Mouse (Mus musculus) forebrain, embryonic 10.5 days (tissue): ENCODE data around the gene Rundc3a. TPM values are rescaled to one million over a fixed set of nuclear protein-coding genes. Genes with fewer than 3 reads are reported as not detected.

Experiments used
- DNase-seq: peaks from one replicate; pipeline ENCODE4 v3.0.0-alpha.2; 2017; ENCODE audit warnings: low spot score; ENCODE audit errors: extremely low spot score
- H3K27ac ChIP-seq: fragments of 300-500 bp; sonication (generic); 2 replicates; pipeline ENCODE4 v1.5.1; 2016; ENCODE audit warnings: mild to moderate bottlenecking
- H3K27me3 ChIP-seq: fragments of 300-500 bp; sonication (generic); 2 replicates; pipeline ENCODE4 v1.6.1; 2016; ENCODE audit warnings: mild to moderate bottlenecking; ENCODE audit not compliant: poor library complexity, severe bottlenecking
- H3K36me3 ChIP-seq: fragments of 300-500 bp; sonication (generic); replicated peaks from 2 replicates; pipeline ENCODE4 v1.6.1; 2016; ENCODE audit warnings: mild to moderate bottlenecking, moderate library complexity
- H3K4me1 ChIP-seq: fragments of 300-500 bp; sonication (generic); 2 replicates; pipeline ENCODE4 v1.6.1; 2016
- H3K4me3 ChIP-seq: fragments of 300-500 bp; sonication (generic); 2 replicates; pipeline ENCODE4 v1.5.1; 2016; ENCODE audit warnings: mild to moderate bottlenecking, moderate library complexity
- H3K9me3 ChIP-seq: fragments of 300-500 bp; sonication (generic); 2 replicates; pipeline ENCODE4 v1.6.1; 2016; ENCODE audit warnings: mild to moderate bottlenecking, moderate library complexity
- WGBS: fragments of 180-500 bp; shearing (Covaris S2); methylation state at CpG from one replicate; pipeline ENCODE4 v1.1.7; 2016; 5-methylcytosine and 5-hydroxymethylcytosine counted together
- polyA plus RNA-seq: library from polyadenylated mRNA; unstranded; fragments of >200 nt; fragmentation: Nextera tagmentation; extraction: Ambion mirVana; gene quantifications from 2 replicates; pipeline ENCODE4 v1.2.1, GENCODE M21; 2016

The Rundc3a gene
- polyA plus RNA-seq, 1 experiment from 2014 or later: 13.5 TPM

DNA sequence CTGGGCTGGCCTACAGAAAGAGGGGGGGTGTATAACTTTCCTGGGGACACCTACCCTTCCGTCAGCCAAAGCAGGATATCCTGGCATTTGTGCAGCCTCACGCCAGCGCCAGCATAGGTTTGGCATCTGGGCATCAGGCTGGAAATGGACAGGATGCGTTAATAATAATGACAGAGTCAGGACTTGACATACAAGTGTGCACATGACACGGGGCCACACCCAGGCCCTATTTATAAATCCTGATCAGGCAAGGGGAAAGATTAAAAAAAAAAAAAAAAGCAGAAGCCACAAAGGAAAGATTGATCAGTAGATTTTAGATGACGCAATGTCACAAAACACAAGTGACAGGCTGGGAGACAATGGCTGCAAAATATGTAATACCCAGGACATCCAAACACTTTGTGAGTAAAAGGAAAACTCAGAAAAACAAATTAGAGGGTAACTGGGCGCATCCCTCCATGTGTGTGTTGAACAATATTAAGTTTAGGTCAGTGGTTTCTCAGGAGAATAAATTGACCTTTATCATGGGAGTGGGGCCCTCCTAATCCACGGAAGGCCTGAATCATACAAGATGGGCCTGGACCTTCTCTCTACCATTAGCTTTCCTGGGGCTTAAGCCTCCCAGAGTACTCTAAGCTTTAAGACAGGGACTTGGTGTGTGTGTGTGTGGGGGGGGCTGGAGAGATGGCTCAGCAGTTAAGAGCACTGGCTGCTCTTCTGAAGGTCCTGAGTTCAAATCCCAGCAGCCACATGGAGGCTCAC lies 32.5 kb downstream of the Rundc3a start:
- no peak overlapping the region for H3K27ac ChIP-seq
- DNase-seq: no peak
- peaks cover 15% of the 10 kb centered on the region for H3K4me1 ChIP-seq
- WGBS: 88% methylated on average over 8 of the region's 8 CpGs
- no peaks in the 10 kb centered on the region for H3K36me3 ChIP-seq
- peaks cover 6% of the 10 kb centered on the region; the same call in 1 of the 2 replicates for H3K27me3 ChIP-seq
- H3K4me3 ChIP-seq: no peak overlapping the region
- no peaks in the 10 kb centered on the region for H3K9me3 ChIP-seq

- Histone ChIP-seq H3K27me3 (peaks cover 6% of the 10 kb centered on the region; the same call in 1 of the 2 replicates), H3K9me3 (no peaks in the 10 kb centered on the region), H3K4me1 (peaks cover 34% of the 10 kb centered on the region), H3K4me3 (no peak overlapping the region), H3K27ac (no peak overlapping the region), H3K36me3 (peaks cover 10% of the 10 kb centered on the region)
- 68% methylated on average over 8 of the region's 8 CpGs for WGBS
- DNase-seq: no peak
Observed at GRCm38 (mm10) chr11:102428981-102429540, 35.9 kb downstream of the Rundc3a start.

DNA sequence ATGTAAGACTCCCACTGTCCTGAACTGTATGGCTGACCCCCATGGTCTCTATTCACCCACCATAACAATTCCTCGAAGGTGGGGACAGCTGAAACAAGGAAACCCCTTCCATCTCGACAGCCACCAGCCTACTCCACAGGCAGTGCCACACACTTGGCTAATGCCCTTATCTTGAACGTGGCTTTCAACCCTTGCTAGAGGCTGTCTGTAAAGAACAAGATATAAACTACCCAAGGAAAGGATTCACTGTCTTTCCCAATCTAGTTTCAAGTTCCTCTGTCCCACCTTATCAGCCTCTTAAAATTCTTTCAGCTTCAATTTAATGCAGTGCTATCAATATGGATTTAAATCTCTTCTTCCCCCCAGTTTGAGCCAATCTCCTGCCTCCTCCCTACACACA lies 36.3 kb downstream of the Rundc3a start:
- WGBS: 58% methylated on average over 3 of the region's 3 CpGs
- DNase-seq: no peak
- H3K4me1 ChIP-seq: peaks cover 34% of the 10 kb centered on the region
- peaks cover 7% of the 10 kb centered on the region; the same call in 1 of the 2 replicates for H3K27me3 ChIP-seq
- peaks cover 14% of the 10 kb centered on the region for H3K36me3 ChIP-seq
- H3K9me3 ChIP-seq: no peaks in the 10 kb centered on the region
- peak overlapping the region; percentile 85; the same call in 1 of the 2 replicates for H3K27ac ChIP-seq
- peak overlapping the region; percentile 72 for H3K4me3 ChIP-seq

- Histone ChIP-seq H3K36me3 (peaks cover 22% of the 10 kb centered on the region), H3K27ac (peak within 1 kb of the TSS; percentile 85), H3K4me3 (peak within 1 kb of the TSS; percentile 72), H3K4me1 (peaks cover 34% of the 10 kb centered on the region), H3K9me3 (no peaks in the 10 kb centered on the region), H3K27me3 (peaks cover 15% of the 10 kb centered on the region)
- WGBS: under 1% methylated on average over 29 of the region's 29 CpGs
- peak; percentile 88 for DNase-seq
Observed at GRCm38 (mm10) chr11:102430121-102431017, 37.2 kb downstream of the Rundc3a start, which contains the start of gene Grn. Grn (plus strand) TSS chr11:102430315.

GRCm38 (mm10) chr11:102431018-102431645 lies 37.9 kb downstream of the Rundc3a start:
- peaks cover 23% of the 10 kb centered on the region for H3K27me3 ChIP-seq
- no peaks in the 10 kb centered on the region for H3K9me3 ChIP-seq
- peak overlapping the region; percentile 72 for H3K4me3 ChIP-seq
- WGBS: under 1% methylated on average over 7 of the region's 7 CpGs
- peak overlapping the region; percentile 85 for H3K27ac ChIP-seq
- peaks cover 34% of the 10 kb centered on the region for H3K4me1 ChIP-seq
- H3K36me3 ChIP-seq: peaks cover 29% of the 10 kb centered on the region
- DNase-seq: peak; percentile 79

- no peak for DNase-seq
- WGBS: 88% methylated on average over 3 of the region's 3 CpGs
- no peaks in the 10 kb centered on the region for H3K9me3 ChIP-seq
- peaks cover 34% of the 10 kb centered on the region for H3K4me1 ChIP-seq
- H3K27ac ChIP-seq: no peak overlapping the region
- H3K27me3 ChIP-seq: peaks cover 29% of the 10 kb centered on the region
- H3K36me3 ChIP-seq: peaks cover 35% of the 10 kb centered on the region
- H3K4me3 ChIP-seq: no peak overlapping the region
Observed at GRCm38 (mm10) chr11:102431728-102432114, 38.5 kb downstream of the Rundc3a start.

DNA sequence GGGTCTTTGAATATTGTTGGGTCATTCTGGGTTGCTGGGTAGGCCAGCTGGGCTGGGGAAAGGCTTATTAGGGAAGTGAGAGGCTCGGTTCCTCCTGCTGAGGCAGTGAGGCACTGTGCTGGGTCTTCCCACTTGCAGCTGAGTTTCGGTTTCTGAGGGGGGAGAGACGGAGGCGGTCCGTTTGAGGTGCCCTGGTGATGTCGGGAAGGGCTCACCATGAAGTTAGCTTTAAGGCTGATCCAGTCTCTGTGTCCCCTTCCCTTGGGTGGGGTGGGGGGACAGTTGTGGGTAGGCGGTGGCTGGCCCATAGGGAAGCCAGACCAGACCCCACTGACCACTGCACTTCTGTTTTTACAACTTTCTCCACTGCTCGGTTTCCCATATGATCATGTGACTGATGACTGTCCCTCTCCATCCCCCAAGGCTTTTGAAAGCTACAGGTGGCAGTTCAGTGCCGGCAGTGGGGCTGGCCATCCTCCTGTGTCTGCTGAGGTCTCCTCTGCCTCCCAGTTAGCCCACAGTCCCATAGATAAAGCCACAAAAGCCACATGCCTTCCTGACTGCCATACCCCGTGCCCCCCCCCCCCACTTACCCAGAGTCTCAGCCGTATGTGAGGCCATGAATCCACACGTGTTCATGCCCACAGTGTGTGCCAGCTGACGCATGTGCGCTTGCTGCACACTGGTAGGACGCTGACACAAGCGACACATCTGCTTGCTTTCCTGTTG lies 39.1 kb downstream of the Rundc3a start:
- H3K4me3 ChIP-seq: peak overlapping the region; percentile 9
- no peak for DNase-seq
- WGBS: 64% methylated on average over 16 of the region's 16 CpGs
- peaks cover 40% of the 10 kb centered on the region for H3K36me3 ChIP-seq
- H3K27me3 ChIP-seq: peaks cover 34% of the 10 kb centered on the region
- peaks cover 39% of the 10 kb centered on the region for H3K4me1 ChIP-seq
- no peak overlapping the region for H3K27ac ChIP-seq
- H3K9me3 ChIP-seq: no peaks in the 10 kb centered on the region

DNA sequence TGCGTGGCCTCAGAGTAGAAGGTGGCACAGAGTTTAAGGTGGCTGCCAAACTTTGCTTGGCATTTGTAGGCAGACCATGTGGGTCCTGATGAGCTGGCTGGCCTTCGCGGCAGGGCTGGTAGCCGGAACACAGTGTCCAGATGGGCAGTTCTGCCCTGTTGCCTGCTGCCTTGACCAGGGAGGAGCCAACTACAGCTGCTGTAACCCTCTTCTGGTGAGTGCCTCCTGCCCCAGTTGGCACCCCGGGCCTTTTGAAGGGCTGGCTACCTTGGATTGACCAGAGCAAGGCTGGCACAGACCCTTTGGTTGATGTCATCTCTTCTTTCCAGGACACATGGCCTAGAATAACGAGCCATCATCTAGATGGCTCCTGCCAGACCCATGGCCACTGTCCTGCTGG lies 39.7 kb downstream of the Rundc3a start:
- WGBS: 94% methylated on average over 6 of the region's 6 CpGs
- H3K4me1 ChIP-seq: peaks cover 46% of the 10 kb centered on the region

DNA sequence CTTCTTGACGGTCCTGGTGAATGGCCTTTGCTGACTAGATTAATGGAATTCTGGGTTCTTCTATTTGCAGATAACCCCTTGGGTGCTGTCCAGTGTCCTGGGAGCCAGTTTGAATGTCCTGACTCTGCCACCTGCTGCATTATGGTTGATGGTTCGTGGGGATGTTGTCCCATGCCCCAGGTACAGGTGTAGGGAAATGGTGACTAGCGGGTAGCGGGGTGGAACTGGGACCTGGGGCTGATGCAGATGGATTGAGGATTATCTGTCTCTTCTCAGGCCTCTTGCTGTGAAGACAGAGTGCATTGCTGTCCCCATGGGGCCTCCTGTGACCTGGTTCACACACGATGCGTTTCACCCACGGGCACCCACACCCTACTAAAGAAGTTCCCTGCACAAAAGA lies 40.7 kb downstream of the Rundc3a start:
- Histone ChIP-seq H3K27ac (no peak overlapping the region), H3K27me3 (peaks cover 50% of the 10 kb centered on the region), H3K4me3 (no peak overlapping the region), H3K36me3 (peaks cover 56% of the 10 kb centered on the region), H3K9me3 (no peaks in the 10 kb centered on the region), H3K4me1 (peaks cover 55% of the 10 kb centered on the region)
- WGBS: 87% methylated on average over 7 of the region's 7 CpGs
- DNase-seq: no peak

More for the DNA sequence above, 39.7 kb downstream of the Rundc3a start:
- Histone ChIP-seq H3K27me3 (peaks cover 40% of the 10 kb centered on the region), H3K27ac (no peak overlapping the region), H3K4me3 (peak overlapping the region; percentile 9; the same call in 1 of the 2 replicates), H3K36me3 (peaks cover 46% of the 10 kb centered on the region), H3K9me3 (no peaks in the 10 kb centered on the region)
- DNase-seq: no peak

GRCm38 (mm10) chr11:102434406-102434805 lies 41.2 kb downstream of the Rundc3a start:
- Histone ChIP-seq H3K4me1 (peaks cover 58% of the 10 kb centered on the region), H3K27ac (no peak overlapping the region), H3K27me3 (peaks cover 50% of the 10 kb centered on the region), H3K9me3 (no peaks in the 10 kb centered on the region), H3K4me3 (peak overlapping the region; percentile 18; the same call in 1 of the 2 replicates), H3K36me3 (peaks cover 62% of the 10 kb centered on the region)
- peak; percentile 88 for DNase-seq
- 7% methylated on average over 7 of the region's 7 CpGs for WGBS

DNA sequence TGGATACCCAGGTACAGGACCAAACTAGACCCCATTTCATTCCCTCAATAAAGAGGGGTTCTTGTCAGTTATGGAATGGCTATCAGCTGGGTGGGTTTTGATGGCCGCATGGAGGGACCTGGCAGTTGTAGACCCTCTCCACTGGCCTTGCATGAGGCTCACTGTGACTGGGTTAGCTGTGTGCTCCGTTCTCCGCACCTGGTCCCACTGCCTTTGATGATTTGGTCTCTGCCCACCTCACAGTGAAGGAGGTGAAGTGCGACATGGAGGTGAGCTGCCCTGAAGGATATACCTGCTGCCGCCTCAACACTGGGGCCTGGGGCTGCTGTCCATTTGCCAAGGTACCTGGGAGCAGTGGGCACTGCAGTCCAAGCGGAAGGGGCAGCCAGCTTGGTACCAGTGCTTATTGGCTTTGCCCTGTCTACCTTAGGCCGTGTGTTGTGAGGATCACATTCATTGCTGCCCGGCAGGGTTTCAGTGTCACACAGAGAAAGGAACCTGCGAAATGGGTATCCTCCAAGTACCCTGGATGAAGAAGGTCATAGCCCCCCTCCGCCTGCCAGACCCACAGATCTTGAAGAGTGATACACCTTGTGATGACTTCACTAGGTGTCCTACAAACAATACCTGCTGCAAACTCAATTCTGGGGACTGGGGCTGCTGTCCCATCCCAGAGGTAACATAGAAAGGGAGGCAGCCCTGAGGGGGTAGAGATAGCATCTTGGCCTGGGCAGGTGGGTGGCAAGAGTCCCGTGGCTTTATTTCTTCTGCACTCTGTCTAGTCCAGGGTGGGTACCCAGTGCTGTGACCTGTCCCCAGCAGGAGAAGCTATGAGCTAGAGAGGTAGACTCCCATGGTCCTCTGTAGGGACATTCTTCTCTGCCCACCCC lies 41.9 kb downstream of the Rundc3a start:
- H3K9me3 ChIP-seq: no peaks in the 10 kb centered on the region
- WGBS: 87% methylated on average over 11 of the region's 11 CpGs
- peaks cover 56% of the 10 kb centered on the region for H3K27me3 ChIP-seq
- H3K36me3 ChIP-seq: peaks cover 68% of the 10 kb centered on the region
- no peak overlapping the region; the same call in 1 of the 2 replicates for H3K4me3 ChIP-seq
- no peak overlapping the region for H3K27ac ChIP-seq
- peaks cover 52% of the 10 kb centered on the region for H3K4me1 ChIP-seq
- DNase-seq: no peak
